Mouse (Mus musculus) regulatory T cell (primary cell): ENCODE data around the gene Tmem192.

ENCODE experiments used
- in situ Hi-C: fragments of 300-600 bp; cut with MboI, MseI; formaldehyde crosslinking; loops from one replicate; pipeline ENCODE4 v1.15.1; 2025; ENCODE audit warnings: high pct_unique_total_duplicates

The Tmem192 gene

GRCm38 (mm10) chr8:64962836-64963235, 15.9 kb downstream of the Tmem192 start:
- in situ Hi-C loops, result loop anchor here (5.0 kb wide), 1 partner anchor 144 kb away; no protein-coding TSS in a partner anchor

GRCm38 (mm10) chr8:64983150-64983897, 36.3 kb downstream of the Tmem192 start:
- in situ Hi-C loops, result no loop called here

GRCm38 (mm10) chr8:64987731-64988130, 40.7 kb downstream of the Tmem192 start, which contains the start of gene Trim75:
TSS of gene Trim75 (minus strand) at chr8:64987831.
- in situ Hi-C loops, result no loop called here

- in situ Hi-C loops, result no loop called here
Measured at GRCm38 (mm10) chr8:64998806-64999365, 51.9 kb downstream of the Tmem192 start.

- in situ Hi-C loops, result loop anchor here (25.0 kb wide), 1 partner anchor 1430 kb away; no protein-coding TSS in a partner anchor
Measured at GRCm38 (mm10) chr8:65007616-65008015, 60.6 kb downstream of the Tmem192 start.

- in situ Hi-C loops, result loop anchor here (25.0 kb wide), 1 partner anchor 1419 kb away; no protein-coding TSS in a partner anchor
Measured at GRCm38 (mm10) chr8:65018423-65018822, 71.4 kb downstream of the Tmem192 start, which contains the start of the genes Trim61 and Trim60. TSS of gene Trim61 (minus strand) at chr8:65018523. TSS of gene Trim60 (minus strand) at chr8:65018584.
